Mouse (Mus musculus) frontal cortex, adult (tissue): Measurements from ENCODE around the gene Axin1.
"Not testable (repeated sequence)": the region's sequence is repeated elsewhere in the genome, so short reads cannot be mapped to it uniquely, and the experiment has no call there.

Source experiments
- ATAC-seq: cut with Nextera tagmentation; 2 replicates; pipeline ENCODE4 v1.9.2; 2017; ENCODE audit warnings: mild to moderate bottlenecking, moderate library complexity, mixed read lengths; ENCODE audit not compliant: low TSS enrichment

The Axin1 gene

GRCm38 (mm10) chr17:26119766-26120710, 18.4 kb upstream of the Axin1 start:
- peak; percentile 67 for ATAC-seq

GRCm38 (mm10) chr17:26122431-26123140, 15.9 kb upstream of the Axin1 start:
- ATAC-seq: no peak

- peak; percentile 89 for ATAC-seq
Observed at GRCm38 (mm10) chr17:26123267-26123684, 15.2 kb upstream of the Axin1 start, which contains the start of gene Mrpl28. Gene Mrpl28, plus strand, starts transcription at chr17:26123500.

- no peak for ATAC-seq
Observed at GRCm38 (mm10) chr17:26124560-26124959, 13.9 kb upstream of the Axin1 start.

GRCm38 (mm10) chr17:26125226-26125625, 13.3 kb upstream of the Axin1 start:
- ATAC-seq: no peak

- ATAC-seq: no peak
Observed at GRCm38 (mm10) chr17:26131062-26131732, 7.3 kb upstream of the Axin1 start.

- no peak for ATAC-seq
Observed at GRCm38 (mm10) chr17:26131856-26132853, 6.3 kb upstream of the Axin1 start.

- ATAC-seq: no peak
Observed at GRCm38 (mm10) chr17:26137106-26137750, 1.3 kb upstream of the Axin1 start.

GRCm38 (mm10) chr17:26137751-26138130, 747 bp upstream of the Axin1 start:
- no peak for ATAC-seq

GRCm38 (mm10) chr17:26138901-26139381, 453 bp downstream of the Axin1 start:
- peak; percentile 32 for ATAC-seq

GRCm38 (mm10) chr17:26142796-26143195, 4.3 kb downstream of the Axin1 start:
- ATAC-seq: no peak

GRCm38 (mm10) chr17:26143386-26143785, 4.9 kb downstream of the Axin1 start:
- ATAC-seq: no peak

GRCm38 (mm10) chr17:26149056-26149455, 10.6 kb downstream of the Axin1 start:
- ATAC-seq: no peak

GRCm38 (mm10) chr17:26151886-26152630, 13.6 kb downstream of the Axin1 start:
- no peak for ATAC-seq

GRCm38 (mm10) chr17:26162736-26163135, 24.2 kb downstream of the Axin1 start:
- ATAC-seq: no peak

GRCm38 (mm10) chr17:26168039-26168438, 29.6 kb downstream of the Axin1 start:
- ATAC-seq: no peak

- ATAC-seq: not testable (repeated sequence)
Observed at GRCm38 (mm10) chr17:26175248-26175647, 36.8 kb downstream of the Axin1 start.

GRCm38 (mm10) chr17:26178611-26179010, 40.1 kb downstream of the Axin1 start:
- ATAC-seq: no peak

GRCm38 (mm10) chr17:26181179-26181578, 42.7 kb downstream of the Axin1 start:
- ATAC-seq: peak; percentile 72
